Mouse (Mus musculus): ENCODE data around the gene Pmvk. TPM values are rescaled to one million over a fixed set of nuclear protein-coding genes. Genes with fewer than 3 reads are reported as not detected.
"Not testable (repeated sequence)": the region's sequence is repeated elsewhere in the genome, so short reads cannot be mapped to it uniquely, and the experiment has no call there.

Gene Pmvk
- polyA plus RNA-seq, 1 experiment from 2014 or later, result 127 TPM

GRCm38 (mm10) chr3:89419571-89419970 is 34.8 kb upstream of the Pmvk start:
- Histone ChIP-seq H3K9ac (peak overlapping the region; percentile 56), H3K9me3 (no peaks in the 10 kb centered on the region), H3K4me2 (peak overlapping the region; percentile 96), H3K27ac (replicated peaks) (peak overlapping the region; percentile 89), H3K27me3 (no peaks in the 10 kb centered on the region), H3K4me3 (peak overlapping the region; percentile 64), H3K36me3 (peaks cover 7% of the 10 kb centered on the region), H3K4me1 (replicated peaks) (peaks cover 40% of the 10 kb centered on the region)
- ATAC-seq (ENCODE audit: low FRiP score, low read depth), result no peak
- WGBS, result 4% methylated on average over 9 of the region's 9 CpGs

DNA sequence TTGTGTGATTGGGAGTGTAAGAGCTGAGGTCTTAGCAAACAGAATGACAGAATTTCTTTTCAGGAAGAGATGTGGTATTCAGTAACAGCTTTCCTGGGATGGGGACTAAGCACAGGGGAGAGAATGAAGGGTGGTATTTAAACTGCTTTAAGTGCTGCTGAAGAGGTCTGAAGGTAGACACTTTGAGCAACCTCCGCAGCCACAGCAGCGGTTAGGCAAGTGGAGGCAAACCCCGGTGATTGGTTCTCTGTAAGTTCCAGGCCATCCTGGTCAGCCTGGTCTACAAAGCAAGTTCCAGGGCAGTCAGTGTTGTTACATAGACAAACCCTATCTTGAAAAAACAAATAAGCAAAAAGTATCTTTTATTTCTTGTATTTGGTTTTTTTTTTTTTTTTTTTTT is 34.4 kb upstream of the Pmvk start:
- H3K4me2 ChIP-seq, result peak overlapping the region; percentile 96
- H3K27me3 ChIP-seq, result no peaks in the 10 kb centered on the region
- H3K27ac ChIP-seq (replicated peaks), result peak overlapping the region; percentile 89
- H3K9me3 ChIP-seq, result no peaks in the 10 kb centered on the region
- H3K36me3 ChIP-seq, result peaks cover 3% of the 10 kb centered on the region
- H3K9ac ChIP-seq, result peak overlapping the region; percentile 56; the same call in 1 of the 2 replicates
- H3K4me1 ChIP-seq (replicated peaks), result peaks cover 40% of the 10 kb centered on the region
- WGBS, result 38% methylated on average over 3 of the region's 3 CpGs
- H3K4me3 ChIP-seq, result peak overlapping the region; percentile 64
- ATAC-seq (ENCODE audit: low FRiP score, low read depth), result no peak

GRCm38 (mm10) chr3:89420421-89420820 is 33.9 kb upstream of the Pmvk start:
- WGBS, result 61% methylated on average over 2 of the region's 2 CpGs
- Histone ChIP-seq H3K4me1 (replicated peaks) (peaks cover 40% of the 10 kb centered on the region), H3K9ac (no peak overlapping the region), H3K36me3 (no peaks in the 10 kb centered on the region), H3K4me2 (no peak overlapping the region; the same call in 1 of the 2 replicates), H3K4me3 (no peak overlapping the region), H3K27me3 (no peaks in the 10 kb centered on the region), H3K9me3 (no peaks in the 10 kb centered on the region), H3K27ac (replicated peaks) (peak overlapping the region; percentile 15)
- ATAC-seq (ENCODE audit: low FRiP score, low read depth), result no peak

GRCm38 (mm10) chr3:89421002-89421774 is 33.2 kb upstream of the Pmvk start:
- Histone ChIP-seq H3K36me3 (no peaks in the 10 kb centered on the region), H3K9me3 (no peaks in the 10 kb centered on the region), H3K27ac (replicated peaks) (peak overlapping the region; percentile 31), H3K4me3 (peak overlapping the region; percentile 34), H3K4me1 (replicated peaks) (peaks cover 40% of the 10 kb centered on the region), H3K9ac (peak overlapping the region; percentile 50), H3K4me2 (peak overlapping the region; percentile 58), H3K27me3 (no peaks in the 10 kb centered on the region)
- 3% methylated on average over 11 of the region's 11 CpGs for WGBS
- peak; percentile 35; the same call in 1 of the 2 replicates for ATAC-seq (ENCODE audit: low FRiP score, low read depth)

- ATAC-seq (ENCODE audit: low FRiP score, low read depth), result no peak
- peaks cover 34% of the 10 kb centered on the region for H3K4me1 ChIP-seq (replicated peaks)
- peak overlapping the region; percentile 50 for H3K9ac ChIP-seq
- H3K36me3 ChIP-seq, result no peaks in the 10 kb centered on the region
- H3K9me3 ChIP-seq, result no peaks in the 10 kb centered on the region
- peak overlapping the region; percentile 58 for H3K4me2 ChIP-seq
- 9% methylated on average over 22 of the region's 22 CpGs for WGBS
- H3K4me3 ChIP-seq, result peak overlapping the region; percentile 34
- H3K27me3 ChIP-seq, result no peaks in the 10 kb centered on the region
- peak overlapping the region; percentile 31; the same call in 1 of the 2 replicates for H3K27ac ChIP-seq (replicated peaks)
Observed at GRCm38 (mm10) chr3:89421810-89422473, 32.4 kb upstream of the Pmvk start.

- no peak for ATAC-seq (ENCODE audit: low FRiP score, low read depth)
- Histone ChIP-seq H3K9ac (no peak overlapping the region), H3K27ac (replicated peaks) (no peak overlapping the region), H3K36me3 (no peaks in the 10 kb centered on the region), H3K4me3 (peak overlapping the region; percentile 34; the same call in 1 of the 2 replicates), H3K4me2 (peak overlapping the region; percentile 58), H3K27me3 (no peaks in the 10 kb centered on the region), H3K9me3 (no peaks in the 10 kb centered on the region), H3K4me1 (replicated peaks) (peaks cover 28% of the 10 kb centered on the region)
- WGBS, result 75% methylated on average over 6 of the region's 6 CpGs
Observed at GRCm38 (mm10) chr3:89422556-89423205, 31.7 kb upstream of the Pmvk start.

DNA sequence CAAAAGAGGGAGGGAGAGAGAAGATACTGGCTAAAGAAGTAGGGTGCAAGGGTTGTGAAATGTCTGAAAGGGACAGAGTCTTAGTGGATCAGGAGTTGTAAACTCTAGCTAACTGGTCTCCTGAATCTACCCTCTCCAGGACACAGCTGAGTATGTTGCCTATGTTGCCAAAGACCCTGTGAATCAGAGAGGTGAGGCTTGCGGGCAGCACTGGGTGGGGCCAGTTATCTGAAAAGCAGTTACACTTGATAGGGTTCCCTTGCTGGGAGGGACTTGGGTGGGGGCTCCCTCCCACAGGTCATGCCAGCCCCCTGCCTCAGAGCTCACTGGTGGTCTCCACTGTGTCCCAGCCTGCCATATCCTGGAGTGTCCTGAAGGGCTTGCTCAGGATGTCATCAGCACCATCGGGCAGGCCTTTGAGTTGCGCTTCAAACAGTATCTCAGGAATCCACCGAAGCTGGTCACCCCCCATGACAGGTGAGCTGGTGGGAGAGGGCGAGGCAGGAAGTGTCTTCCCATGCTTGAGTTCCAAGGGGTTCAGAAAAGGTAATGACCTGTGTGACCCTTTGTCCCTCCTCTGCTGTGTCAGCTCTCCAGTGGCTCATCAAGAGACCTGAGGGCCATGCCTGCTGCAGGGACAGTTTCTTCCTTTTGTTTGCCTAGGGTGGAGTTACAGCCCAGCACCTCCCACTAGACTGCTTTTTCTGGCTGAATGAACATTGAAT is 29.8 kb upstream of the Pmvk start:
- H3K9me3 ChIP-seq, result no peaks in the 10 kb centered on the region
- no peak overlapping the region for H3K4me3 ChIP-seq
- no peak overlapping the region for H3K9ac ChIP-seq
- H3K27me3 ChIP-seq, result no peaks in the 10 kb centered on the region
- ATAC-seq (ENCODE audit: low FRiP score, low read depth), result no peak
- no peak overlapping the region for H3K4me2 ChIP-seq
- WGBS, result 90% methylated on average over 5 of the region's 5 CpGs
- H3K27ac ChIP-seq (replicated peaks), result no peak overlapping the region
- H3K4me1 ChIP-seq (replicated peaks), result peaks cover 22% of the 10 kb centered on the region
- H3K36me3 ChIP-seq, result no peaks in the 10 kb centered on the region

GRCm38 (mm10) chr3:89425141-89425525 is 29.2 kb upstream of the Pmvk start:
- Histone ChIP-seq H3K27me3 (no peaks in the 10 kb centered on the region), H3K36me3 (no peaks in the 10 kb centered on the region), H3K4me3 (no peak overlapping the region), H3K9ac (no peak overlapping the region), H3K4me2 (no peak overlapping the region), H3K9me3 (no peaks in the 10 kb centered on the region), H3K27ac (replicated peaks) (no peak overlapping the region), H3K4me1 (replicated peaks) (peaks cover 17% of the 10 kb centered on the region)
- no peak for ATAC-seq (ENCODE audit: low FRiP score, low read depth)
- 86% methylated on average over 5 of the region's 5 CpGs for WGBS

DNA sequence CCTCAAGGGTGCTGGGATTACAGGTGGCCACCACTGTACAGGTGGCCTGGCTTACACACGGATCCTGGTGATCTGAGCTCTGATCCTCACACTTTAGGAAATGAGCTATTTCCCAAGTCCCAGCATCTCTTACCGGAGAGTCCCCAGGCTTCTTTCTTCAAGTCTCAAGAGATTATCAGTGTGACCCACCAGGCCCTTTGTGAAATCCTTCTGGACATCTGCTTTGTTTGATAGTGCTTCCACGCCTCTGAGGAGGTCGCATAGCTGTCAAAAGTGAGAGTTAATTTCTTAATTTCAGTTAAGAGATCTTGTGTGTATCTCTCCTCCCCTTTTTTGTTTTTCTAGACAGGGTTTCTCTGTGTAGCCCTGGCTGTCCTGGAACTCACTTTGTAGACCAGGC is 28.5 kb upstream of the Pmvk start:
- no peaks in the 10 kb centered on the region for H3K27me3 ChIP-seq
- WGBS, result 84% methylated on average over 4 of the region's 4 CpGs
- ATAC-seq (ENCODE audit: low FRiP score, low read depth), result no peak
- H3K4me3 ChIP-seq, result no peak overlapping the region
- H3K27ac ChIP-seq (replicated peaks), result no peak overlapping the region
- no peak overlapping the region for H3K4me2 ChIP-seq
- peaks cover 18% of the 10 kb centered on the region for H3K4me1 ChIP-seq (replicated peaks)
- H3K36me3 ChIP-seq, result no peaks in the 10 kb centered on the region
- H3K9me3 ChIP-seq, result no peaks in the 10 kb centered on the region
- no peak overlapping the region for H3K9ac ChIP-seq

GRCm38 (mm10) chr3:89429021-89429420 is 25.3 kb upstream of the Pmvk start:
- H3K4me3 ChIP-seq; ATAC-seq (ENCODE audit: low FRiP score, low read depth); H3K9ac ChIP-seq; H3K9me3 ChIP-seq; H3K4me2 ChIP-seq; H3K27ac ChIP-seq (replicated peaks); H3K27me3 ChIP-seq: not testable (repeated sequence)
- WGBS, result 92% methylated on average over 7 of the region's 7 CpGs
- peaks cover 17% of the 10 kb centered on the region for H3K36me3 ChIP-seq
- H3K4me1 ChIP-seq (replicated peaks), result peaks cover 20% of the 10 kb centered on the region

GRCm38 (mm10) chr3:89430171-89431159 is 23.9 kb upstream of the Pmvk start, which contains the start of gene Pygo2:
Pygo2 (plus strand) TSS chr3:89430214.
- 3% methylated on average over 67 of the region's 68 CpGs for WGBS
- ATAC-seq (ENCODE audit: low FRiP score, low read depth), result peak; percentile 97
- H3K4me2 ChIP-seq, result peak within 1 kb of the TSS; percentile 81
- H3K4me1 ChIP-seq (replicated peaks), result peaks cover 20% of the 10 kb centered on the region
- H3K27ac ChIP-seq (replicated peaks), result peak within 1 kb of the TSS; percentile 92
- peaks cover 26% of the 10 kb centered on the region for H3K36me3 ChIP-seq
- no peaks in the 10 kb centered on the region for H3K9me3 ChIP-seq
- peak within 1 kb of the TSS; percentile 95 for H3K4me3 ChIP-seq
- no peaks in the 10 kb centered on the region for H3K27me3 ChIP-seq
- peak within 1 kb of the TSS; percentile 98 for H3K9ac ChIP-seq
